Mouse (Mus musculus): ENCODE measurements at regions not wholly inside any gene's neighbourhood (a gene's known extent, or its start where the extent isn't known, plus 50 kb on each side); places are given as distances from the start of the nearest gene placed in this dataset.

- TF ChIP-seq POLR2A (IDR thresholded peaks at IDR 0.05; ENCODE audit: borderline replicate concordance, extremely low read depth, insufficient read depth, insufficient read length, poor library complexity, severe bottlenecking) (no peak), CTCF (IDR thresholded peaks at IDR 0.05; ENCODE audit: borderline replicate concordance, extremely low read depth, insufficient read depth, insufficient read length) (no peak)
Observed at GRCm38 (mm10) chr2:17935466-17935865, 61.3 kb downstream of the H2al2a start.
